Comparison of ENCODE assay signal across 17 mouse cellular contexts in the genomic region with DNA sequence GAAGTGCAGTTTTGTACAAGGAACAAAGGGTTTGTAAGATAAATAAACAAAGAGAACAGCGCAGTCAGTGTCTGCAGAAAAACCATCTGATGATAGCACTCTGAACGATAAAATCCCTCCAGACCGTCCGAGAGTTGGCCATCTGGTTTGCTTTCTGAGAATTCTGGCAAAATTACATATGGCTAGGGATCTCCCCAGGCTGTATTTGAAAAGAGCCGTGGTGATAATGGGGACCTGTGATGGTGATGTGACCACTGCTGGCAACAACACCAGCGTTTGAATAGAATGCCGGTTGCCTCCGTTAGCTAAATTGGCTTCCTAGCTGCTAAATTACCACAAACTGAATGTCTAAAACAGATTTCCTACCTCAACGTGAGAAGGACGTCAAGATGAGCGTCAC.
DNase-seq lines count a peak whose midpoint lies in the region; ATAC-seq and TF ChIP-seq lines count a peak whose summit lies in the region.
"Had no signal": no experiment of that assay in that cellular context is flagged by ENCODE, and none has a peak within 500 bp of the region (broad histone marks: within the 10 kb centered on the region; RNA-seq: fewer than 3 reads in every experiment).

No protein-coding gene starts in this region.

- DNase-seq in hindbrain, postnatal 0 days (ENCODE audit: low spot score), result peak; percentile 60
- DNase-seq in hindbrain, embryonic 10.5 days (ENCODE audit: low spot score), result no peak
- DNase-seq in brain, adult 2 months (ENCODE audit: low read depth, low spot score), result peak; percentile 86
- DNase-seq in brain, embryonic 14.5 days (ENCODE audit: low read depth), result peak; percentile 81
- DNase-seq in cerebellum, postnatal 10 days, result peak; percentile 62 to 66
- no peak for DNase-seq in ovary, adult 18-20 months (ENCODE audit: low spot score)
- DNase-seq: adrenal gland, postnatal 14 days; gastrocnemius, postnatal 36 days; heart, postnatal 36 days; thymus, postnatal 14 days had no signal

- 0 out of 2 replicates have a peak overlapping the region, but pooled peaks have one; percentile 46 for H3K27ac ChIP-seq in hindbrain, postnatal 0 days
- no peak overlapping the region for H3K27ac ChIP-seq in hindbrain, embryonic 10.5 days
- H3K27ac ChIP-seq: kidney, embryonic 15.5 days; limb, embryonic 13.5 days; stomach, postnatal 0 days had no signal

- H3K27me3 ChIP-seq in hindbrain, postnatal 0 days (ENCODE audit: insufficient read depth, low read length), result no peaks in the 10 kb centered on the region
- H3K27me3 ChIP-seq in hindbrain, embryonic 10.5 days (ENCODE audit: insufficient read depth, poor library complexity, severe bottlenecking), result no peaks in the 10 kb centered on the region
- H3K27me3 ChIP-seq: kidney, embryonic 15.5 days; megakaryocyte, embryonic 14.5 days had no signal

- WGBS in hindbrain, postnatal 0 days, result 42% methylated on average over 11 of the region's 11 CpGs
- WGBS in hindbrain, embryonic 10.5 days, result 72% methylated on average over 11 of the region's 11 CpGs

- no peak overlapping the region for H3K9ac ChIP-seq in hindbrain, postnatal 0 days (replicated peaks; ENCODE audit: low read length)
- H3K9ac ChIP-seq: heart, embryonic 12.5 days; kidney, embryonic 15.5 days; limb, embryonic 13.5 days had no signal

- TF ChIP-seq POLR2A in brain, embryonic 14.5 days (IDR thresholded peaks at IDR 0.05; ENCODE audit: borderline replicate concordance, extremely low read depth, insufficient read depth, insufficient read length, poor library complexity, severe bottlenecking), result no peak

- H3K36me3 ChIP-seq in hindbrain, postnatal 0 days (ENCODE audit: insufficient read depth, low read length), result no peaks in the 10 kb centered on the region
- no peaks in the 10 kb centered on the region for H3K36me3 ChIP-seq in hindbrain, embryonic 10.5 days
- H3K36me3 ChIP-seq: heart, embryonic 12.5 days; kidney, embryonic 15.5 days; limb, embryonic 13.5 days had no signal

- no peak for ATAC-seq in hindbrain, postnatal 0 days
- no peak for ATAC-seq in monocyte, adult 5-6 weeks (replicated peaks; ENCODE audit: insufficient number of reproducible peaks, low FRiP score, low TSS enrichment, poor library complexity, severe bottlenecking)
- ATAC-seq: CD4-positive, CD25-positive, alpha-beta regulatory T cell, adult 4 months had no signal

- no peaks in the 10 kb centered on the region for H3K4me1 ChIP-seq in hindbrain, postnatal 0 days (ENCODE audit: insufficient read depth, low read length)
- peaks cover 22% of the 10 kb centered on the region for H3K4me1 ChIP-seq in hindbrain, embryonic 10.5 days (replicated peaks)
- H3K4me1 ChIP-seq: megakaryocyte, embryonic 14.5 days had no signal

- no peaks in the 10 kb centered on the region for H3K9me3 ChIP-seq in hindbrain, postnatal 0 days (ENCODE audit: low read length)
- H3K9me3 ChIP-seq in hindbrain, embryonic 10.5 days, result no peaks in the 10 kb centered on the region
- H3K9me3 ChIP-seq: heart, embryonic 12.5 days; kidney, embryonic 15.5 days; limb, embryonic 13.5 days had no signal

- no peak for TF ChIP-seq CTCF in hindbrain, postnatal 0 days (IDR thresholded peaks at IDR 0.05; ENCODE audit: low read depth)
- no peak for TF ChIP-seq CTCF in brain, embryonic 14.5 days (IDR thresholded peaks at IDR 0.05; ENCODE audit: borderline replicate concordance, extremely low read depth, insufficient read depth, insufficient read length)

- no peak overlapping the region for H3K4me3 ChIP-seq in hindbrain, postnatal 0 days (ENCODE audit: low read length)
- H3K4me3 ChIP-seq in hindbrain, embryonic 10.5 days, result no peak overlapping the region
- H3K4me3 ChIP-seq: heart, embryonic 12.5 days; kidney, embryonic 15.5 days; limb, embryonic 13.5 days; megakaryocyte, embryonic 14.5 days had no signal

- H3K4me2 ChIP-seq in hindbrain, postnatal 0 days (ENCODE audit: low read depth, low read length), result no peak overlapping the region
- H3K4me2 ChIP-seq: heart, embryonic 12.5 days; kidney, embryonic 15.5 days; limb, embryonic 13.5 days had no signal

Comparison
In these comparisons a context has a peak if more than half of its experiments do, and no peak if none do; other contexts are left out.
1. DNase-seq: peak in hindbrain, postnatal 0 days (single experiment), brain, adult 2 months (single experiment), brain, embryonic 14.5 days (single experiment) and cerebellum, postnatal 10 days (2 of 2); none in hindbrain, embryonic 10.5 days (single experiment) and ovary, adult 18-20 months (single experiment).